Mouse (Mus musculus) hindbrain, embryonic 12.5 days (tissue): ENCODE data around the gene Gm8257. TPM values are rescaled to one million over a fixed set of nuclear protein-coding genes. Genes with fewer than 3 reads are reported as not detected.
"Not testable (repeated sequence)": the region's sequence is repeated elsewhere in the genome, so short reads cannot be mapped to it uniquely, and the experiment has no call there.

ENCODE experiments used
- ATAC-seq: fragments of 200-750 bp; cut with Nextera tagmentation; 2 replicates; pipeline ENCODE4 v1.8.0; 2017; ENCODE audit warnings: moderate TSS enrichment; ENCODE audit not compliant: low FRiP score
- H3K27ac ChIP-seq: fragments of 300-500 bp; sonication (generic); 2 replicates; pipeline ENCODE4 v1.5.1; 2016; ENCODE audit warnings: mild to moderate bottlenecking
- H3K27me3 ChIP-seq: fragments of 300-500 bp; sonication (generic); 2 replicates; pipeline ENCODE4 v1.6.1; 2016; ENCODE audit warnings: mild to moderate bottlenecking
- H3K36me3 ChIP-seq: fragments of 300-500 bp; sonication (generic); 2 replicates; pipeline ENCODE4 v1.6.1; 2016; ENCODE audit warnings: mild to moderate bottlenecking
- H3K4me1 ChIP-seq: fragments of 300-500 bp; sonication (generic); 2 replicates; pipeline ENCODE4 v1.6.1; 2016
- H3K4me2 ChIP-seq: fragments of 300-500 bp; sonication (generic); replicated peaks from 2 replicates; pipeline ENCODE4 v1.6.1; 2016; ENCODE audit warnings: mild to moderate bottlenecking
- H3K4me3 ChIP-seq: fragments of 300-500 bp; sonication (generic); 2 replicates; pipeline ENCODE4 v1.5.1; 2016; ENCODE audit warnings: mild to moderate bottlenecking
- H3K9ac ChIP-seq: fragments of 300-500 bp; sonication (generic); 2 replicates; pipeline ENCODE4 v1.6.1; 2016; ENCODE audit warnings: mild to moderate bottlenecking, moderate library complexity
- H3K9me3 ChIP-seq: fragments of 300-500 bp; sonication (generic); replicated peaks from 2 replicates; pipeline ENCODE4 v1.6.1; 2016; ENCODE audit warnings: mild to moderate bottlenecking
- WGBS: fragments of 180-500 bp; shearing (Covaris S2); methylation state at CpG from one replicate; pipeline ENCODE4 v1.1.7; 2016; 5-methylcytosine and 5-hydroxymethylcytosine counted together
- polyA plus RNA-seq: library from polyadenylated mRNA; unstranded; fragments of >200 nt; fragmentation: Nextera tagmentation; extraction: Ambion mirVana; gene quantifications from 2 replicates; pipeline ENCODE4 v1.2.1, GENCODE M21; 2016

The Gm8257 gene
- not detected in 2 replicates for polyA plus RNA-seq

- not testable (repeated sequence) for ATAC-seq, H3K9ac ChIP-seq, H3K27ac ChIP-seq, H3K9me3 ChIP-seq, H3K4me2 ChIP-seq, H3K4me1 ChIP-seq, H3K36me3 ChIP-seq, H3K27me3 ChIP-seq, H3K4me3 ChIP-seq
- 83% methylated on average over 3 of the region's 3 CpGs for WGBS
Observed at GRCm38 (mm10) chr14:44706356-44706755, at the start of gene Gm8257. Gene Gm8257, minus strand, starts transcription at chr14:44706456.

- WGBS = 81% methylated on average over 3 of the region's 3 CpGs
Observed at GRCm38 (mm10) chr14:44750240-44750639, 44.0 kb upstream of the Gm8257 start, which contains the start of gene Gm8267. Gene Gm8267, minus strand, starts transcription at chr14:44750340.

GRCm38 (mm10) chr14:44742789-44743188 lies 36.5 kb upstream of the Gm8257 start:
- ATAC-seq, H3K27me3 ChIP-seq, H3K27ac ChIP-seq, H3K9me3 ChIP-seq, H3K9ac ChIP-seq, H3K4me1 ChIP-seq, H3K36me3 ChIP-seq, H3K4me2 ChIP-seq, H3K4me3 ChIP-seq: not testable (repeated sequence)
- WGBS = 60% methylated on average over 1 of the region's 1 CpGs

More at GRCm38 (mm10) chr14:44750240-44750639, 44.0 kb upstream of the Gm8257 start, which contains the start of gene Gm8267:
- Histone ChIP-seq H3K27ac (no peak within 1 kb of the TSS), H3K27me3 (no peaks in the 10 kb centered on the region), H3K4me2 (no peak within 1 kb of the TSS), H3K9ac (no peak within 1 kb of the TSS), H3K9me3 (no peaks in the 10 kb centered on the region), H3K4me3 (no peak within 1 kb of the TSS), H3K36me3 (no peaks in the 10 kb centered on the region), H3K4me1 (no peaks in the 10 kb centered on the region)
- no peak for ATAC-seq

GRCm38 (mm10) chr14:44730711-44731110 lies 24.5 kb upstream of the Gm8257 start:
- not testable (repeated sequence) for H3K9me3 ChIP-seq, H3K27ac ChIP-seq, H3K27me3 ChIP-seq, H3K4me3 ChIP-seq, H3K36me3 ChIP-seq, ATAC-seq, H3K9ac ChIP-seq, H3K4me1 ChIP-seq, H3K4me2 ChIP-seq

- H3K4me1 ChIP-seq, H3K36me3 ChIP-seq, H3K27ac ChIP-seq, H3K4me2 ChIP-seq, ATAC-seq, H3K9me3 ChIP-seq, H3K9ac ChIP-seq, H3K4me3 ChIP-seq, H3K27me3 ChIP-seq: not testable (repeated sequence)
- 80% methylated on average over 4 of the region's 4 CpGs for WGBS
Observed at GRCm38 (mm10) chr14:44627737-44628136, 78.5 kb downstream of the Gm8257 start, which contains the start of gene Gm5624. Gene Gm5624, minus strand, starts transcription at chr14:44627938.

Other genes with a start within 250 kb of the Gm8257 start
- gene BC061237, start 214.0 kb downstream of the Gm8257 start, polyA plus RNA-seq = 0.26 and 0.34 TPM in 2 replicates
- gene Gm17093, start 188.2 kb downstream of the Gm8257 start, polyA plus RNA-seq = not detected in 2 replicates
- 0.23 TPM in 1 of 2 replicates, not detected in the other for gene Gm8247, start 123.3 kb downstream of the Gm8257 start, polyA plus RNA-seq
- not detected in 2 replicates for gene Gm5624, start 78.5 kb downstream of the Gm8257 start, polyA plus RNA-seq
- gene Gm8267, start 43.9 kb upstream of the Gm8257 start, polyA plus RNA-seq = not detected in 2 replicates
- 0.08 TPM in 1 of 2 replicates, not detected in the other for gene Ptgdr, start 152.9 kb upstream of the Gm8257 start, polyA plus RNA-seq